Mouse (Mus musculus): ENCODE data around the gene Sept6. TPM values are rescaled to one million over a fixed set of nuclear protein-coding genes. Genes with fewer than 3 reads are reported as not detected.

Gene Sept6
- total RNA-seq (2014; rRNA removed) (0.55 and 1.9 TPM in 2 replicates), polyA plus RNA-seq (2012; rRNA removed) (1.1 and 1.2 TPM in 2 replicates)

DNA sequence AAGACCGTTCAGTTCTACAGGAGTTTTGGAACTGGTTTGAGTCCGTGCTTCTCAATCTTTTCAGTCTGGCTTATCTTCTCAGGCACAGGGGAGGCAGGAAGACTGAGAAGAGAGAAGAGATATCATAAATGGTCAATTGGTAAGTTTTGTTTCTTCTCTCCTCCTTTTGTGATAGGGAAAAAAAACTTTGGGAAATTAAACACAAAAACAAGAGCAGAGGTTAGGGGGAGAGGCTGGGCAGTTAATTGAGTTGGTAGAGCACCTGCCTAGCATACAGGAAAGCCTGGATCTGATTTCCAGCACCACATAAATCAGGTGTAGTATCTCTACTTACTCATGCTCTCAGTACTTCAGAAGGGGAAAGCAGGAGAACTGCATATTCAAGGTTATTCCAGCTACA is at the start of gene Sept6:
Gene Sept6, minus strand, starts transcription at position 101 of the 400 bp plus-strand sequence.
- Histone ChIP-seq H3K27ac (replicated peaks; ENCODE audit: insufficient read depth, low read depth, low read length) (no peak within 1 kb of the TSS), H3K27me3 (ENCODE audit: control insufficient read depth, insufficient read depth, low read length) (no peaks in the 10 kb centered on the region), H3K36me3 (ENCODE audit: control insufficient read depth, insufficient read depth, low read length) (no peaks in the 10 kb centered on the region), H3K9ac (ENCODE audit: low read depth, low read length) (no peak within 1 kb of the TSS), H3K4me1 (ENCODE audit: control insufficient read depth, insufficient read depth, low read length) (peaks cover 3% of the 10 kb centered on the region; the same call in 1 of the 2 replicates), H3K4me3 (ENCODE audit: insufficient read depth, low read depth, low read length) (no peak within 1 kb of the TSS), H3K79me2 (ENCODE audit: control insufficient read depth, insufficient read depth, low read length) (no peaks in the 10 kb centered on the region)
- TF ChIP-seq POLR2A (IDR thresholded peaks at IDR 0.05; ENCODE audit: extremely low read depth, insufficient read depth, low read length) (no peak), CTCF (IDR thresholded peaks at IDR 0.05; ENCODE audit: low read depth, low read length) (no peak)
- DNase-seq (ENCODE audit: extremely low read depth, low read depth, low spot score): no peak
- WGBS: 90% methylated on average over 2 of the region's 2 CpGs

DNA sequence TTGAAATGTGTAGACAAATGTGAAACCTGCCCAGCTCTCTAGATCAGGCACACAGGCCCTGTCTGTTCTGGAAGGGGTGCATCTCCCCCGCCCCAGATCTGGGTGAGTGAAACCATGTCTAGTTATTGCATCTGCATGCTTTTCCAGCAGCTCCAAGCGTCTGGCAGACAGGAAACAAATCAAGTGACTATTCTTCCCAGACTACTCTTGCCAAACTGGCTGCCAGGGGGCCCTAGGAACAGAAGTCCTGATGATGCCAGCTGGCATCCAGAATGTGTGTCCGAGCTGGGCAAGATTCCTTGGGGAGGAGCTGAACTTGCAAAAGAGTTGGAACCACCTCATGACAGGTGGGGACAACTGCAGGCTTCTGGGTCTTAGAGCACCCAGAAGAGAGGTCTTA is 36.8 kb upstream of the Sept6 start:
- TF ChIP-seq POLR2A (IDR thresholded peaks at IDR 0.05; ENCODE audit: extremely low read depth, insufficient read depth, low read length) (no peak), CTCF (IDR thresholded peaks at IDR 0.05; ENCODE audit: low read depth, low read length) (no peak)
- H3K27ac ChIP-seq (replicated peaks; ENCODE audit: insufficient read depth, low read depth, low read length): no peak overlapping the region
- H3K27me3 ChIP-seq (ENCODE audit: control insufficient read depth, insufficient read depth, low read length): no peaks in the 10 kb centered on the region
- H3K79me2 ChIP-seq (ENCODE audit: control insufficient read depth, insufficient read depth, low read length): no peaks in the 10 kb centered on the region
- WGBS: 32% methylated on average over 3 of the region's 3 CpGs
- no peak overlapping the region for H3K4me3 ChIP-seq (ENCODE audit: insufficient read depth, low read depth, low read length)
- H3K4me1 ChIP-seq (ENCODE audit: control insufficient read depth, insufficient read depth, low read length): no peaks in the 10 kb centered on the region
- no peak overlapping the region for H3K9ac ChIP-seq (ENCODE audit: low read depth, low read length)
- H3K36me3 ChIP-seq (ENCODE audit: control insufficient read depth, insufficient read depth, low read length): no peaks in the 10 kb centered on the region
- DNase-seq (ENCODE audit: extremely low read depth, low read depth, low spot score): peak; percentile 3

DNA sequence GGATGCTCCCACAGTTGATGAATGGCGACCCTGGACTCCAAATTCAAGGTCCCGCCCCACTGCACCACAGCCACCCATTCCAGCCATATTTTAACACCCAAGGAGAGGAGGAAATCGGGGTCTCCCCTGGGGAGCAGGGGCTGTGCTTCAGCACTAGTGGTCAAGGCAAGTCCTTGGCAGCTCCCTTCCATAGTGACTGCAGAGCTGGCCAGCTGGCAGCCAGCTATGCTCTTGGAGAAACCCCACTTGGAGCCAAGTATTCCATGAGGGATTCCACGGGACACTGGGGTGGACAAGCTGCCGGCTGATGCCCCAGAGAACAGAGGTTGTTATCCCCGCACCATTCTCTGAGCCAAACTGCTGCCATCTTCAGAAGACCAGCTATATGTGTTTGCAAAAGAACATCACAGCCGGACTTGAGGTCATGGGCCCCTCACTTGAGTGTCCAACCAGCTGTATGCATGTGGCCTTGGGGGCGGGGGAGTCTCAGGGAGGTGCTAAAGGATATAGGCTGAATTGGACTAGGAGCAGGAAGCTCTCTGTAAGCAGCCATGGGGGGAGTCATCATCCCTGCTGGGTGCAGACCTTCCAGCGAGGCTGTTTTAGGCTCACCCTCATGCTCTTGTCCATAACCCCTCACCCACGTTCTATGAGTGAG is 32.2 kb upstream of the Sept6 start:
- no peak for DNase-seq (ENCODE audit: extremely low read depth, low read depth, low spot score)
- H3K36me3 ChIP-seq (ENCODE audit: control insufficient read depth, insufficient read depth, low read length): no peaks in the 10 kb centered on the region
- H3K9ac ChIP-seq (ENCODE audit: low read depth, low read length): no peak overlapping the region
- H3K27ac ChIP-seq (replicated peaks; ENCODE audit: insufficient read depth, low read depth, low read length): no peak overlapping the region
- no peaks in the 10 kb centered on the region for H3K4me1 ChIP-seq (ENCODE audit: control insufficient read depth, insufficient read depth, low read length)
- whole genome bisulfite sequencing: 59% methylated on average over 10 of the region's 10 CpGs
- TF ChIP-seq POLR2A (IDR thresholded peaks at IDR 0.05; ENCODE audit: extremely low read depth, insufficient read depth, low read length) (no peak), CTCF (IDR thresholded peaks at IDR 0.05; ENCODE audit: low read depth, low read length) (no peak)
- H3K79me2 ChIP-seq (ENCODE audit: control insufficient read depth, insufficient read depth, low read length): no peaks in the 10 kb centered on the region
- H3K4me3 ChIP-seq (ENCODE audit: insufficient read depth, low read depth, low read length): no peak overlapping the region
- no peaks in the 10 kb centered on the region for H3K27me3 ChIP-seq (ENCODE audit: control insufficient read depth, insufficient read depth, low read length)

GRCm38 (mm10) chrX:37022690-37023089 is 31.1 kb upstream of the Sept6 start:
- no peak overlapping the region for H3K27ac ChIP-seq (replicated peaks; ENCODE audit: insufficient read depth, low read depth, low read length)
- no peak overlapping the region for H3K4me3 ChIP-seq (ENCODE audit: insufficient read depth, low read depth, low read length)
- WGBS: 4% methylated on average over 3 of the region's 3 CpGs
- H3K4me1 ChIP-seq (ENCODE audit: control insufficient read depth, insufficient read depth, low read length): no peaks in the 10 kb centered on the region
- no peaks in the 10 kb centered on the region for H3K27me3 ChIP-seq (ENCODE audit: control insufficient read depth, insufficient read depth, low read length)
- H3K9ac ChIP-seq (ENCODE audit: low read depth, low read length): no peak overlapping the region
- no peaks in the 10 kb centered on the region for H3K36me3 ChIP-seq (ENCODE audit: control insufficient read depth, insufficient read depth, low read length)
- H3K79me2 ChIP-seq (ENCODE audit: control insufficient read depth, insufficient read depth, low read length): no peaks in the 10 kb centered on the region
- TF ChIP-seq CTCF (IDR thresholded peaks at IDR 0.05; ENCODE audit: low read depth, low read length) (peak; percentile 67), POLR2A (IDR thresholded peaks at IDR 0.05; ENCODE audit: extremely low read depth, insufficient read depth, low read length) (no peak)
- peak; percentile 28 for DNase-seq (ENCODE audit: extremely low read depth, low read depth, low spot score)

DNA sequence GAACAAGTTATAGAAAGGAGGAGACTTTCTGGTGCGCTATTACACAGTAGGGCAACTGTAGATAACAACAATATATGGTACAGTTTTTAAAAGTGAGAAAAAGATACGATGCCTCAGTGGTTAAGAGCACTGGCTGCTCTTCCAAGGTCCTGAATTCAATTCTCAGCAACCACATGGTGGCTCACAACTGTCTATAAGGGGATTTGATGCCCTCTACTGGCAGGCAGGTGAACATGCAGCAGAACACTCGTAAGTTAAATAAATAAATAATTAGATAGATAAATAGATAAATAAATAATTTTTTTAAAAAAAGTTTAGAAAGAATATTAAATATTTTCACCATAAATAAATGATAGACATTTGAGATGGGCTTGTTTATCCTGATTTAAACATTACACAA is 27.5 kb upstream of the Sept6 start:
- Histone ChIP-seq H3K4me1 (ENCODE audit: control insufficient read depth, insufficient read depth, low read length) (no peaks in the 10 kb centered on the region), H3K36me3 (ENCODE audit: control insufficient read depth, insufficient read depth, low read length) (no peaks in the 10 kb centered on the region), H3K4me3 (ENCODE audit: insufficient read depth, low read depth, low read length) (no peak overlapping the region), H3K79me2 (ENCODE audit: control insufficient read depth, insufficient read depth, low read length) (no peaks in the 10 kb centered on the region), H3K9ac (ENCODE audit: low read depth, low read length) (no peak overlapping the region), H3K27ac (replicated peaks; ENCODE audit: insufficient read depth, low read depth, low read length) (no peak overlapping the region), H3K27me3 (ENCODE audit: control insufficient read depth, insufficient read depth, low read length) (no peaks in the 10 kb centered on the region)
- TF ChIP-seq CTCF (IDR thresholded peaks at IDR 0.05; ENCODE audit: low read depth, low read length) (peak; percentile 29; the same call in 1 of the 2 replicates), POLR2A (IDR thresholded peaks at IDR 0.05; ENCODE audit: extremely low read depth, insufficient read depth, low read length) (no peak)
- 63% methylated on average over 3 of the region's 3 CpGs for WGBS
- peak; percentile 14 for DNase-seq (ENCODE audit: extremely low read depth, low read depth, low spot score)

DNA sequence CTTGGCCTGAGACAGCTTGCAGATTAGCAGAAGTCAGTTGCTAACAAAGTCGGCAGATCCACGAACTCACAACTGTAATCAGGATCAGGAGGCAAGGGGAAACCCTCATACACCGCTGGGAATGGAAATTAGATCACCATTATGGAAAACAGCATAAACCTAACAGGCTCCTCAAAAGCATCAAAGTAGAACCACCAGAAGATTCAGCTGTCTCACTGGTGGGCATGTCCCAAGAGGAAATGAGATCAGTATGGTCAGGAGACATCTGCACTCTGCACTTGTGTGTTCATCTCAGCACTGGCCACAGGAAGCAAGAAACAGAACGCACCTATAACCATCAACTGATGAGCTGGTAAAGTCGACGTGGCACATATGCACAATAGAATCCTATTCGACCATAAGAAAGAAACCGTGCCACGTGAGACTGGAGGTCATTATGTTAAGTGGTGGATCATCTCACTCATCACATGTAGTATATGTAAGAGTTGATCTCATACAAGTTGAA is 26.6 kb upstream of the Sept6 start:
- H3K79me2 ChIP-seq (ENCODE audit: control insufficient read depth, insufficient read depth, low read length): no peaks in the 10 kb centered on the region
- DNase-seq (ENCODE audit: extremely low read depth, low read depth, low spot score): no peak
- no peak for TF ChIP-seq CTCF (IDR thresholded peaks at IDR 0.05; ENCODE audit: low read depth, low read length)
- TF ChIP-seq POLR2A (IDR thresholded peaks at IDR 0.05; ENCODE audit: extremely low read depth, insufficient read depth, low read length): no peak
- H3K36me3 ChIP-seq (ENCODE audit: control insufficient read depth, insufficient read depth, low read length): no peaks in the 10 kb centered on the region
- 89% methylated on average over 9 of the region's 9 CpGs for WGBS
- no peak overlapping the region for H3K4me3 ChIP-seq (ENCODE audit: insufficient read depth, low read depth, low read length)
- H3K27me3 ChIP-seq (ENCODE audit: control insufficient read depth, insufficient read depth, low read length): no peaks in the 10 kb centered on the region
- H3K27ac ChIP-seq (replicated peaks; ENCODE audit: insufficient read depth, low read depth, low read length): no peak overlapping the region
- H3K9ac ChIP-seq (ENCODE audit: low read depth, low read length): no peak overlapping the region
- no peaks in the 10 kb centered on the region for H3K4me1 ChIP-seq (ENCODE audit: control insufficient read depth, insufficient read depth, low read length)
